Mouse (Mus musculus) MEL (cell line): ENCODE measurements around the gene Tax1bp1. TPM values are rescaled to one million over a fixed set of nuclear protein-coding genes. Genes with fewer than 3 reads are reported as not detected.
A peak's percentile ranks its signal among the peaks of the same experiment; 100 is the strongest.
"Not testable (repeated sequence)": the region's sequence is repeated elsewhere in the genome, so short reads cannot be mapped to it uniquely, and the experiment has no call there.

Experiments used
- DNase-seq: peaks from one replicate; pipeline ENCODE4 v3.0.0; 2011; ENCODE audit warnings: low read depth, low spot score
- H3K27ac ChIP-seq: 2 replicates; pipeline ENCODE4 v1.5.1; 2012; ENCODE audit warnings: low read depth, mild to moderate bottlenecking, control low read depth, low read length, moderate library complexity; ENCODE audit not compliant: control insufficient read depth
- H3K27me3 ChIP-seq, 2 experiments: fragments of 150-350 bp in 1 of 2; sonication (generic) in 1 of 2; 2 replicates each; pipeline ENCODE4 v1.6.1; 2012; ENCODE audit warnings: low read length in 2 of 2, mild to moderate bottlenecking in 2 of 2, improper control_type of control experiment in 1 of 2, moderate library complexity in 1 of 2; ENCODE audit not compliant: insufficient read depth in 2 of 2, control insufficient read depth in 1 of 2
- H3K36me3 ChIP-seq, 2 experiments: 2 replicates each; pipeline ENCODE4 v1.6.1; 2012 to 2014; ENCODE audit warnings: low read length in 2 of 2, improper control_type of control experiment in 1 of 2, inconsistent platforms in 1 of 2, mild to moderate bottlenecking in 1 of 2; ENCODE audit not compliant: insufficient read depth in 2 of 2, control insufficient read depth in 1 of 2
- H3K4me1 ChIP-seq, 2 experiments: fragments of 150-350 bp in 1 of 2; sonication (generic) in 1 of 2; 2 replicates each; pipeline ENCODE4 v1.6.1; 2012; ENCODE audit warnings: low read length in 2 of 2, improper control_type of control experiment in 1 of 2, mild to moderate bottlenecking in 1 of 2; ENCODE audit not compliant: insufficient read depth in 2 of 2, control insufficient read depth in 1 of 2
- H3K4me3 ChIP-seq, 2 experiments: fragments of 150-350 bp in 1 of 2; sonication (generic) in 1 of 2; 2 replicates each; pipeline ENCODE4 v1.5.1; 2012; ENCODE audit warnings: low read depth in 2 of 2, low read length in 2 of 2, mild to moderate bottlenecking in 2 of 2, moderate library complexity in 2 of 2, control low read depth in 1 of 2, improper control_type of control experiment in 1 of 2; ENCODE audit not compliant: control insufficient read depth in 1 of 2, insufficient read depth in 1 of 2
- H3K79me2 ChIP-seq: 2 replicates; pipeline ENCODE4 v1.6.1; 2012; ENCODE audit warnings: mild to moderate bottlenecking, low read length, moderate library complexity; ENCODE audit not compliant: control insufficient read depth, poor library complexity, insufficient read depth
- H3K9ac ChIP-seq: 2 replicates; pipeline ENCODE4 v1.6.1; 2012; ENCODE audit warnings: low read depth, mild to moderate bottlenecking, control low read depth, low read length, moderate library complexity; ENCODE audit not compliant: control insufficient read depth, poor library complexity, severe bottlenecking
- H3K9me3 ChIP-seq: fragments of 150-350 bp; sonication (generic); replicated peaks from 2 replicates; pipeline ENCODE4 v1.6.1; 2012; ENCODE audit warnings: mild to moderate bottlenecking, low read length, improper control_type of control experiment, moderate library complexity; ENCODE audit not compliant: insufficient read depth
- EP300 ChIP-seq, 2 experiments: IDR thresholded peaks; 2 replicates each; pipeline ENCODE4 v1.6.1; 2011; ENCODE audit warnings: improper control_type of control experiment in 2 of 2, low read length in 2 of 2, low read depth in 1 of 2, mild to moderate bottlenecking in 1 of 2
- ETS1 ChIP-seq: IDR thresholded peaks from 2 replicates; pipeline ENCODE4 v1.6.1; 2012; ENCODE audit warnings: low read depth, mild to moderate bottlenecking, inconsistent platforms, low read length, improper control_type of control experiment, moderate library complexity
- HCFC1 ChIP-seq: IDR thresholded peaks from 2 replicates; pipeline ENCODE4 v1.6.1; 2012; ENCODE audit warnings: low read depth, mild to moderate bottlenecking, inconsistent platforms, low read length, improper control_type of control experiment, moderate library complexity
- KAT2A ChIP-seq: conservative IDR thresholded peaks from 2 replicates; pipeline ENCODE4 v1.6.1; 2012; ENCODE audit warnings: low read depth, low read length, improper control_type of control experiment, inconsistent platforms
- MAX ChIP-seq: IDR thresholded peaks from 2 replicates; pipeline ENCODE4 v1.6.1; 2011; ENCODE audit warnings: low read length, improper control_type of control experiment
- MXI1 ChIP-seq: IDR thresholded peaks from 2 replicates; pipeline ENCODE4 v1.6.1; 2011; ENCODE audit warnings: mild to moderate bottlenecking, low read depth, low read length, improper control_type of control experiment
- POLR2A ChIP-seq, 2 experiments: IDR thresholded peaks; 2 replicates each; pipeline ENCODE4 v1.6.1; 2011 to 2012; ENCODE audit warnings: low read length in 2 of 2, mild to moderate bottlenecking in 2 of 2, control low read depth in 1 of 2, improper control_type of control experiment in 1 of 2, low read depth in 1 of 2, moderate library complexity in 1 of 2; ENCODE audit not compliant: control insufficient read depth in 1 of 2, insufficient read depth in 1 of 2, poor library complexity in 1 of 2
- POLR2AphosphoS2 ChIP-seq: IDR thresholded peaks from 2 replicates; pipeline ENCODE4 v1.6.1; 2011; ENCODE audit warnings: low read length, improper control_type of control experiment
- SIN3A ChIP-seq: IDR thresholded peaks from 2 replicates; pipeline ENCODE4 v1.6.1; 2012; ENCODE audit warnings: low read length, improper control_type of control experiment, inconsistent platforms
- TBP ChIP-seq: IDR thresholded peaks from 2 replicates; pipeline ENCODE4 v1.8.0; 2011; ENCODE audit warnings: low read depth, low read length, improper control_type of control experiment
- UBTF ChIP-seq: IDR thresholded peaks from 2 replicates; pipeline ENCODE4 v1.6.1; 2012; ENCODE audit warnings: low read depth, mild to moderate bottlenecking, inconsistent platforms, low read length, improper control_type of control experiment, moderate library complexity, borderline replicate concordance; ENCODE audit not compliant: insufficient read depth
- USF1 ChIP-seq: IDR thresholded peaks from 2 replicates; pipeline ENCODE4 v1.6.1; 2014; ENCODE audit warnings: low read depth, mild to moderate bottlenecking, inconsistent platforms, low read length, improper control_type of control experiment, moderate library complexity
- ZNF384 ChIP-seq: IDR thresholded peaks from 2 replicates; pipeline ENCODE4 v1.6.1; 2012; ENCODE audit warnings: low read depth, mild to moderate bottlenecking, inconsistent platforms, low read length, improper control_type of control experiment
- polyA plus RNA-seq, 2 experiments: library from polyadenylated mRNA; stranded (reverse) in 1 of 2; unstranded in 1 of 2; fragments of >175 nt in 1 of 2; fragments of >200 nt in 1 of 2; gene quantifications; 2 replicates each; pipeline versions ENCODE4 v1.2.1 to v1.2.4; 2012; ENCODE audit warnings: low replicate concordance in 2 of 2, low read depth in 1 of 2; ENCODE audit not compliant: insufficient read length in 2 of 2, insufficient read depth in 1 of 2, missing spikeins in 1 of 2
- total RNA-seq: library from RNA; depleted of rRNA; stranded (reverse); fragments of 300-350 nt; gene quantifications from 2 replicates; pipeline ENCODE4 v1.2.3, GENCODE M21; 2012

Tax1bp1 gene
- total and polyA plus RNA-seq, 3 experiments, result 39.8 to 45.6 TPM; not detected in 1

GRCm38 (mm10) chr6:52677534-52677933 lies 36.0 kb upstream of the Tax1bp1 start:
- H3K9me3 ChIP-seq, H3K36me3 ChIP-seq, H3K27me3 ChIP-seq, H3K9ac ChIP-seq, H3K27ac ChIP-seq, H3K4me1 ChIP-seq, H3K4me3 ChIP-seq, H3K79me2 ChIP-seq: not testable (repeated sequence)
- DNase-seq, result peak; percentile 10
- TF ChIP-seq ZNF384, result peak; percentile 89

- peaks cover 0 to 9% of the 10 kb centered on the region in 2 experiments for H3K27me3 ChIP-seq
- H3K4me3 ChIP-seq, result no peak overlapping the region
- H3K27ac ChIP-seq, result no peak overlapping the region
- no peak for TF ChIP-seq MXI1
- no peak for TF ChIP-seq MAX
- no peak for TF ChIP-seq UBTF
- peaks cover 0 to 2% of the 10 kb centered on the region in 2 experiments; a peak in 1 of 4 replicates for H3K36me3 ChIP-seq
- DNase-seq, result no peak
- no peak overlapping the region for H3K9ac ChIP-seq
- H3K79me2 ChIP-seq, result no peaks in the 10 kb centered on the region
- H3K4me1 ChIP-seq, result peaks cover 0 to 5% of the 10 kb centered on the region in 2 experiments; a peak in 2 of 4 replicates
- H3K9me3 ChIP-seq, result no peaks in the 10 kb centered on the region
Measured at GRCm38 (mm10) chr6:52679565-52679964, 34.0 kb upstream of the Tax1bp1 start.

GRCm38 (mm10) chr6:52680458-52681032 lies 33.0 kb upstream of the Tax1bp1 start:
- H3K27me3 ChIP-seq, result peaks cover 8 to 12% of the 10 kb centered on the region in 2 experiments
- H3K36me3 ChIP-seq, result peaks cover 0 to 2% of the 10 kb centered on the region in 2 experiments; a peak in 1 of 4 replicates
- H3K4me1 ChIP-seq, result peaks cover 0 to 5% of the 10 kb centered on the region in 2 experiments; a peak in 2 of 4 replicates
- H3K9ac ChIP-seq, result no peak overlapping the region
- H3K4me3 ChIP-seq, result no peak overlapping the region
- H3K79me2 ChIP-seq, result no peaks in the 10 kb centered on the region
- DNase-seq, result no peak
- H3K9me3 ChIP-seq, result no peaks in the 10 kb centered on the region
- TF ChIP-seq USF1 (no peak), ETS1 (no peak), POLR2A (IDR thresholded peaks at IDR 0.05; ENCODE audit: control insufficient read depth in 1 of 2, insufficient read depth in 1 of 2, low read depth in 1 of 2, low read length in 2 of 2, poor library complexity in 1 of 2) (no peak), MXI1 (no peak), KAT2A (no peak), EP300 (IDR thresholded peaks at IDR 0.05; ENCODE audit: low read depth in 1 of 2, low read length in 2 of 2) (no peak), POLR2AphosphoS2 (no peak), SIN3A (no peak), HCFC1 (no peak), ZNF384 (no peak), TBP (no peak)
- no peak overlapping the region for H3K27ac ChIP-seq
